Mouse (Mus musculus) lung, adult 2 months (tissue): Measurements from ENCODE around the gene Rln3.

Source experiments
- CTCF ChIP-seq: fragments of 200-500 bp; IDR thresholded peaks from 2 replicates; pipeline ENCODE4 v1.5.1; 2011; ENCODE audit warnings: mild to moderate bottlenecking, low read length, control low read depth; ENCODE audit not compliant: insufficient read depth
- POLR2A ChIP-seq: fragments of 200-500 bp; IDR thresholded peaks from 2 replicates; pipeline ENCODE4 v1.6.1; 2011; ENCODE audit warnings: low read depth, mild to moderate bottlenecking, control low read depth, low read length, borderline replicate concordance; ENCODE audit errors: extremely low read depth

DNA sequence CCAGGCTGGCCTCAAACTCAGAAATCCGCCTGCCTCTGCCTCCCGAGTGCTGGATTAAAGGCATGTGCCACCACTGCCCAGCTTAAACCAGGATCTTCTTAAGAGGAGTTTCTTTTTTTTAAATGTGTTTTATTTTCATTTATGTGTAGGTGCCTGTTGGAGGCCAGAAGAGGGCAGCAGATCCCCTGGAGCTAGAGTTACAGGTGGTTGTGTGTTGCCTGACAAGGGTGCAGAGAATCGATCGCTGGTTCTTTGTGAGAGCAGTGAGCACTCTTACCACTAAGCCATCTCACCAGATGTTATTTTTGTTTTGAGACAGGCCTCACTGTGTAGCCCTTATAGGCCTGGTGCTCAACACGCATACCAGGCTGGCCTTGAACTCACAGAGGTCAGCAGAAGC lies 29.0 kb downstream of the Rln3 start:
- TF ChIP-seq CTCF (no peak), POLR2A (no peak)
